Mouse (Mus musculus): ENCODE results near the gene Copz1. TPM values are rescaled to one million over a fixed set of nuclear protein-coding genes. Genes with fewer than 3 reads are reported as not detected.
"Not testable (repeated sequence)": the region's sequence is repeated elsewhere in the genome, so short reads cannot be mapped to it uniquely, and the experiment has no call there.

Copz1 gene
- polyA plus RNA-seq, 1 experiment from 2014 or later = 322 TPM

DNA sequence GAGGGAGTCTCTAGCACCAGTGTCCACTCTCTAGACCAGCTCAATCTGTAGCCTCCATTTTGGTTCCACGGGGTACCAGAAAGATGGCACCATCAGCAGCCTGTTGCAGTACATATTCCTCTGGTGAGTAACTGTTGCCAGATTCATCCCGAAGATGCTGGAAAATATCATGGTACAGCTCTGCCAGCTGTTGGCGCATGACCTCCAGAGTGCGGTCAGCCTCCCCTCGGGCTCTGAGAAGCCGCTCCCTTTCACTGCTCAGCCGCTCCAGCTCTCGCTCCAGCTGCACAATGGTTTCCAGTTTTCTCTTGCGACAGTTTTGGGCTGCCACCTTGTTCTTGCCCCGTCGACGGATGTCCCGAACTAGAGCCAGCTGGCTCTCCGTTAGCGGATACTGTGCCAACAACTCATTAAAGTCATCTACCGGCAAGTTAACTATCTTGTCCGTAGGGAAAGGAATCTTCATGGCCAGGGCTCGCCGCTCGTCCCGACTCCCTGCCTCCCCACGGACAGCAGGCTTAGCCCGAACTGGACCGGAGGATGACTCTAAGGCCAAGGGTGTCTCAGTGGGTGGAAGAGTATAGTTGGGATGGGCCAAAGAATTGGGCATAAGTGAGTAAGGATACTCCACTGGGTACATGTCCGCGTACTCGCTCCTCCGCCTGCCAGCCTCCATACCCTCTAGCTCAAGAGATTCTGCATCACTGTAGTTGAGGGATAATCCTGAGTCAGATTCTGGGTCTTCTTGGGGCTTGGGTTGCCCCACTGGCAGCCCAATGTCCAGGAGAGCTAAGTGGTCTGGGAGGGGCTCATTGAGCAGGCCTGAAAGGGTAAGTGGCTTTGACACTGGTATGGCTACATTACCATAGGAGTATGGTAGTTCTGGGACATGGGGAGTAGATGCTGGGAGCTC is 23.9 kb upstream of the Copz1 start:
- no peaks in the 10 kb centered on the region for H3K27me3 ChIP-seq (ENCODE audit: control insufficient read depth, insufficient read depth, low read length)
- 0 out of 2 replicates have a peak overlapping the region, but pooled peaks have one; percentile 9 for H3K27ac ChIP-seq (ENCODE audit: low read depth, low read length)
- H3K9ac ChIP-seq (ENCODE audit: low read depth, low read length) = no peak overlapping the region
- peak; percentile 30 for ATAC-seq (ENCODE audit: low FRiP score, low TSS enrichment)
- peaks cover 52% of the 10 kb centered on the region for H3K36me3 ChIP-seq (ENCODE audit: control insufficient read depth, insufficient read depth, low read length)
- no peak overlapping the region for H3K4me3 ChIP-seq (ENCODE audit: low read length)
- 81% methylated on average over 28 of the region's 28 CpGs for WGBS
- H3K9me3 ChIP-seq (ENCODE audit: control insufficient read depth, low read length) = no peaks in the 10 kb centered on the region
- no peaks in the 10 kb centered on the region for H3K4me1 ChIP-seq (ENCODE audit: control insufficient read depth, insufficient read depth, low read length)
- no peak overlapping the region for H3K4me2 ChIP-seq (replicated peaks; ENCODE audit: low read depth, low read length)

DNA sequence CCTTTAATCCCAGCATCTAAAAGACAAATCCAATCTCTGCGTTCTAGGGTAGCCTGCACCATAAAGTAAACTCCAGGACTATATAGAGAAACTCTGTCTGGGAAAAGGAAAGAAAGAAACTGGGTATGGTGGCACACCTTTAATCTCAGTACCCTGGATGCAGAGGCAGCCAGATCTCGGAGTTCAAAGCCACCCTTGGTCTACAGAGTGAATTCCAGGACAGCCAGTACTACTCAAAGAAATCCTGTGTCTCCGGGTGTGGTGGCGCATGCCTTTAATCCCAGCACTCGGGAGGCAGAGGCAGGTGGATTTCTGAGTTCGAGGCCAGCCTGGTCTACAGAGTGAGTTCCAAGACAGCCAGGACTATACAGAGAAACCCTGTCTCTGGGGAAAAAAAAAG is 23.0 kb upstream of the Copz1 start:
- WGBS = 83% methylated on average over 6 of the region's 6 CpGs
- not testable (repeated sequence) for H3K27me3 ChIP-seq (ENCODE audit: control insufficient read depth, insufficient read depth, low read length); H3K9ac ChIP-seq (ENCODE audit: low read depth, low read length); H3K4me3 ChIP-seq (ENCODE audit: low read length); H3K27ac ChIP-seq (ENCODE audit: low read depth, low read length); H3K4me1 ChIP-seq (ENCODE audit: control insufficient read depth, insufficient read depth, low read length); ATAC-seq (ENCODE audit: low FRiP score, low TSS enrichment); H3K9me3 ChIP-seq (ENCODE audit: control insufficient read depth, low read length); H3K4me2 ChIP-seq (replicated peaks; ENCODE audit: low read depth, low read length)
- peaks cover 47% of the 10 kb centered on the region for H3K36me3 ChIP-seq (ENCODE audit: control insufficient read depth, insufficient read depth, low read length)

DNA sequence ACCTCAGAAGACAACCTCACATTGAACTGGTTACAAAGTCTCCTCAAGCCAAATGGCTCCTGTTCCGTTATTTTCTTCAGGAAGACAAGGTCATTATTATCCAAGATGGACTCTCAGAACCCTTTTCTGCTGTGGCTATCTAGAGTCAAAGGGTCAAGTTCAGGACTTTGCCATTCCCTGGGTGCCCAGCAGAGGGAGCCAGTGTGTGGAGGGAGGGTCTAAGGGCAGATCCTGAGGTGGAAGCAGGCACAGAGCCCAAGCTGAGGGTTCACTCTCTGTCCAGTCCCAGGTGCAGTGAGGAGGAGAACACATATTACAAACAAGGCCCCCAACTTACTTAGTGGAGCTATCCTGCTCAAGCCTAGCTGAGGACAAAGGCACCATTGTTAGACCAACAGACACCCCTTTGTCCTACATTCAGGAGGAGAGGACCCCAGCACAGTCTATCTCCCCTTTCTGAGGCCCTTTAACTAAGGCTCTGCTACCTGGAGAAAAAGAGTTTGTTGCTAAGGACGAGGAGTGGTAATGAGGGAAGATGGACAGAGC is 22.2 kb upstream of the Copz1 start:
- peak; percentile 32; the same call in 1 of the 2 replicates for ATAC-seq (ENCODE audit: low FRiP score, low TSS enrichment)
- WGBS = 30% methylated on average over 2 of the region's 2 CpGs
- H3K27ac ChIP-seq (ENCODE audit: low read depth, low read length) = no peak overlapping the region
- H3K36me3 ChIP-seq (ENCODE audit: control insufficient read depth, insufficient read depth, low read length) = peaks cover 43% of the 10 kb centered on the region
- no peak overlapping the region for H3K9ac ChIP-seq (ENCODE audit: low read depth, low read length)
- H3K9me3 ChIP-seq (ENCODE audit: control insufficient read depth, low read length) = no peaks in the 10 kb centered on the region
- H3K4me1 ChIP-seq (ENCODE audit: control insufficient read depth, insufficient read depth, low read length) = peaks cover 11% of the 10 kb centered on the region; the same call in 1 of the 2 replicates
- no peaks in the 10 kb centered on the region for H3K27me3 ChIP-seq (ENCODE audit: control insufficient read depth, insufficient read depth, low read length)
- no peak overlapping the region for H3K4me2 ChIP-seq (replicated peaks; ENCODE audit: low read depth, low read length)
- no peak overlapping the region for H3K4me3 ChIP-seq (ENCODE audit: low read length)

DNA sequence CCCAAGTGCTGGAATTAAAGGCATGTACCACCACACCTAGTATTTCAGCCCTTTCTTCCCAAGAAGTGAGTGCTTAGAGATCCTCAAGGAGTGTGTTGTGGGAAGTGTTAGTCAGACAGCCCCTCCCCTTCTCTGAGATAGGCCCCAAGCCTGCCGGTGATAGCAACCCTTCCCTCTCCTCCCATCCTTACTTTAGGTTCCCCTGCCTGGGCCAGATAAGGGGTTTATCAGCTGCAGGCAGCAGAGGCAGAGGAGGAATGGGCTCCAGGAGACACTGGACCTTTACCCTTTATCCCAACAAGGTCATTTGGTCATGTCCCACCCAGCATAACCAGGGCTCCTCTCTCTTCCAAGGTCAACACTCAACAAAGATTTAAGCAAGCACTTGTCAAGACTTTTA is 20.9 kb upstream of the Copz1 start:
- 67% methylated on average over 1 of the region's 1 CpGs for WGBS
- H3K4me3 ChIP-seq (ENCODE audit: low read length) = no peak overlapping the region
- ATAC-seq (ENCODE audit: low FRiP score, low TSS enrichment) = no peak
- H3K9ac ChIP-seq (ENCODE audit: low read depth, low read length) = no peak overlapping the region
- no peak overlapping the region for H3K4me2 ChIP-seq (replicated peaks; ENCODE audit: low read depth, low read length)
- peaks cover 30% of the 10 kb centered on the region for H3K36me3 ChIP-seq (ENCODE audit: control insufficient read depth, insufficient read depth, low read length)
- no peaks in the 10 kb centered on the region for H3K27me3 ChIP-seq (ENCODE audit: control insufficient read depth, insufficient read depth, low read length)
- no peaks in the 10 kb centered on the region for H3K9me3 ChIP-seq (ENCODE audit: control insufficient read depth, low read length)
- peaks cover 11% of the 10 kb centered on the region; the same call in 1 of the 2 replicates for H3K4me1 ChIP-seq (ENCODE audit: control insufficient read depth, insufficient read depth, low read length)
- H3K27ac ChIP-seq (ENCODE audit: low read depth, low read length) = no peak overlapping the region

DNA sequence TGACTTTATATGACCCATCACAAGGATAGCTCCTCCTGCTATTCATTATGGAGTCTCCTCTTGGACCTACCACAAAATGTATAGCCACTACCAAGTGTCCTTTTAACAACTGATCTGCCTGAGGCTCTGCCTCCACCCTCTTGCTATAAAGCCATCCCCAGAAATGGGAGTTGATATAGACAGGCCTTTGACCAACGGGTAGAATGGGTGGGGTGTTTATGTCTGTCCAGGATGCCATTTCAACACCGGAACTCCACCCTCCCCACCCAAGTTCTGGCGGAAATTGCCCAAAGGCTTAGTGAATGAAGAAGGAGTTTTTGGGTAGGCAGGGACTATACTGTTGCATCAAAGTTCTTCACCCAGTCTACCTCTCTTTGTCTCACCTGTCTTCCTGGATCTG is 19.9 kb upstream of the Copz1 start:
- WGBS = 81% methylated on average over 3 of the region's 3 CpGs
- Histone ChIP-seq H3K9ac (ENCODE audit: low read depth, low read length) (no peak overlapping the region), H3K27me3 (ENCODE audit: control insufficient read depth, insufficient read depth, low read length) (no peaks in the 10 kb centered on the region), H3K4me1 (ENCODE audit: control insufficient read depth, insufficient read depth, low read length) (peaks cover 11% of the 10 kb centered on the region; the same call in 1 of the 2 replicates), H3K36me3 (ENCODE audit: control insufficient read depth, insufficient read depth, low read length) (peaks cover 19% of the 10 kb centered on the region), H3K4me2 (replicated peaks; ENCODE audit: low read depth, low read length) (no peak overlapping the region), H3K27ac (ENCODE audit: low read depth, low read length) (no peak overlapping the region), H3K4me3 (ENCODE audit: low read length) (no peak overlapping the region), H3K9me3 (ENCODE audit: control insufficient read depth, low read length) (no peaks in the 10 kb centered on the region)
- no peak for ATAC-seq (ENCODE audit: low FRiP score, low TSS enrichment)

DNA sequence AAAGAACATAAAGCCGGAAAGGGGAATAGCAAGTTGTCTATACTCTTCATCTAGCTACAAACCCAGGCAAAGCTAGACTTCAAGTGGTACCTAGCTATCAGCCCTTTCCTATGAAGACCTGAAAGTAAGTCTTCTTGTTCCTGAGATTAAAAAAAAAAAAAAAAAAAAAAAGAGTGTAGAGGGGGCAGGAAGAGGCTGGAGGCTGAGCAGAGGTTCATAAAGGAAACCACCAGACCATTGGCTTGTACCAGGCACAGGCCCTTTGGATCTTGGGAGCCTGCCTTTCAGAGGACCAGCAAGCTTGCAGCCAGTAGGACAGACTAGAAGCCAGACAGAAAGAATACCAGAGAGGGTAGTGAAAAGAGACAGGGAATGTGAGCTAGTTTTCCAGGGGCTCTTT is 19.2 kb upstream of the Copz1 start:
- no peak overlapping the region for H3K4me3 ChIP-seq (ENCODE audit: low read length)
- 100% methylated on average over 1 of the region's 1 CpGs for WGBS

DNA sequence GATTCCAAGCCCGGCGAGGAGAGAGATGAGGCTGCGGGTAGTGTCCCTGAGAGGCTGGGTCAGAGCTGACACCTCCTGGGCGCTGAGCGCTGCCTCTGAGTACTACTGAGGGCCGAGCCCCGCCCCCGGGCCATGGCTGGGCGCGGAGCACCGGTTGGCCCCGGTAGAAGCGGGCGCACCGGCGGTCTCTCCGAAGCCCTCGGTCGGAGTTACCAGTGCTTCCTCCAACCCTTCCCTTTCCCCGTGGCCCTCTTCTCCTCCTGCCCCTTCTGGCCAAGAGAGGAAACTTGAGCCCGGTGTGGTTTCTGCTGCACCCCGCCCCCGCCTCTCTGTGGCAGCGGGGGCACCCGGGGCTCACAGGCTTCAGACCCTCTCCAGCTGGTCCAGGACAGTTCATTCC is 17.3 kb upstream of the Copz1 start:
- Histone ChIP-seq H3K4me1 (ENCODE audit: control insufficient read depth, insufficient read depth, low read length) (peaks cover 23% of the 10 kb centered on the region), H3K27me3 (ENCODE audit: control insufficient read depth, insufficient read depth, low read length) (no peaks in the 10 kb centered on the region), H3K36me3 (ENCODE audit: control insufficient read depth, insufficient read depth, low read length) (no peaks in the 10 kb centered on the region), H3K4me2 (replicated peaks; ENCODE audit: low read depth, low read length) (peak overlapping the region; percentile 86), H3K9ac (ENCODE audit: low read depth, low read length) (peak overlapping the region; percentile 62), H3K4me3 (ENCODE audit: low read length) (peak overlapping the region; percentile 44), H3K9me3 (ENCODE audit: control insufficient read depth, low read length) (no peaks in the 10 kb centered on the region), H3K27ac (ENCODE audit: low read depth, low read length) (peak overlapping the region; percentile 62)
- peak; percentile 74 for ATAC-seq (ENCODE audit: low FRiP score, low TSS enrichment)
- under 1% methylated on average over 23 of the region's 25 CpGs for WGBS

More for the DNA sequence above, 19.2 kb upstream of the Copz1 start:
- no peak for ATAC-seq (ENCODE audit: low FRiP score, low TSS enrichment)
- Histone ChIP-seq H3K9me3 (ENCODE audit: control insufficient read depth, low read length) (no peaks in the 10 kb centered on the region), H3K27me3 (ENCODE audit: control insufficient read depth, insufficient read depth, low read length) (no peaks in the 10 kb centered on the region), H3K36me3 (ENCODE audit: control insufficient read depth, insufficient read depth, low read length) (peaks cover 12% of the 10 kb centered on the region), H3K9ac (ENCODE audit: low read depth, low read length) (no peak overlapping the region), H3K4me1 (ENCODE audit: control insufficient read depth, insufficient read depth, low read length) (peaks cover 17% of the 10 kb centered on the region), H3K4me2 (replicated peaks; ENCODE audit: low read depth, low read length) (no peak overlapping the region), H3K27ac (ENCODE audit: low read depth, low read length) (no peak overlapping the region)

DNA sequence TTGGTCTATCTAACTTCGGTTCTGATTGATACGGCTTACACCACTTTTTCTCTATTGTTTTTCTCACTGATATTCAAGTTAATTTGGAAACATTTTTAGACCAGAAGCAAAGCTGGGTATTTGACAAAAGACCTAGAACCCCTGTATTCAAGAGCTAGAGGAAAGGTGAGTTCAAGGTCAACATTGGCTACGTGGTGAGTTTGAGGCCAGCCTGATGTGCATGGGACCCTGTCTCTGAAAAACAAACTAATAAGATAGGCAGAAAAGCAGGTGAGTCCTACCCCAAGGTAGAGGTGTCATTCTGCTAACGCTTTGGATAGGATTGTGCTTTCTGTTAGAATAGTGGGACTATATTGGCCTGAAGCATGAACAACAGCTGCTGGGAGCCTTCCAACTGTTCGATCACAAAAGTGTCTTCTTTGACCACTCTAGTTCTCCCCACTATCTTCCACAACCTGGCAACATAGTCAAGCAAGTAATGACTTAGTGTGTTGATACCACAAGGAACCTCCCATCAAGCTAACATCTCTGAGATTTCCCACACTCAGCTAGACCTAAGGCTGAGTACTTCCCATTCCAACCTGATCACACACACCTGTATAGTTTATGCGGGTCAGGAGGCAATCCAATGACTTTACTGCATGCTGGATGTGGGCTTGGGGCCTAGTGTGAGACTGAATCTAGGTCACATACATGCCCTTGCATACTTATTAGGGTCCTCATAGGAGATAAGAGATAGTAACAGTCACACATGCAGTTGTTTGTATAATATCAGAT is 16.1 kb upstream of the Copz1 start:
- no peaks in the 10 kb centered on the region for H3K9me3 ChIP-seq (ENCODE audit: control insufficient read depth, low read length)
- no peaks in the 10 kb centered on the region for H3K36me3 ChIP-seq (ENCODE audit: control insufficient read depth, insufficient read depth, low read length)
- H3K4me1 ChIP-seq (ENCODE audit: control insufficient read depth, insufficient read depth, low read length) = peaks cover 23% of the 10 kb centered on the region
- no peak overlapping the region for H3K27ac ChIP-seq (ENCODE audit: low read depth, low read length)
- 91% methylated on average over 6 of the region's 6 CpGs for WGBS
- no peak overlapping the region for H3K4me3 ChIP-seq (ENCODE audit: low read length)
- no peak overlapping the region for H3K4me2 ChIP-seq (replicated peaks; ENCODE audit: low read depth, low read length)
- no peak overlapping the region for H3K9ac ChIP-seq (ENCODE audit: low read depth, low read length)
- H3K27me3 ChIP-seq (ENCODE audit: control insufficient read depth, insufficient read depth, low read length) = no peaks in the 10 kb centered on the region
- ATAC-seq (ENCODE audit: low FRiP score, low TSS enrichment) = no peak

Measured in kidney, embryonic 14.5 days (tissue).